9 mouse cellular contexts compared by ENCODE assay signal in the genomic region with DNA sequence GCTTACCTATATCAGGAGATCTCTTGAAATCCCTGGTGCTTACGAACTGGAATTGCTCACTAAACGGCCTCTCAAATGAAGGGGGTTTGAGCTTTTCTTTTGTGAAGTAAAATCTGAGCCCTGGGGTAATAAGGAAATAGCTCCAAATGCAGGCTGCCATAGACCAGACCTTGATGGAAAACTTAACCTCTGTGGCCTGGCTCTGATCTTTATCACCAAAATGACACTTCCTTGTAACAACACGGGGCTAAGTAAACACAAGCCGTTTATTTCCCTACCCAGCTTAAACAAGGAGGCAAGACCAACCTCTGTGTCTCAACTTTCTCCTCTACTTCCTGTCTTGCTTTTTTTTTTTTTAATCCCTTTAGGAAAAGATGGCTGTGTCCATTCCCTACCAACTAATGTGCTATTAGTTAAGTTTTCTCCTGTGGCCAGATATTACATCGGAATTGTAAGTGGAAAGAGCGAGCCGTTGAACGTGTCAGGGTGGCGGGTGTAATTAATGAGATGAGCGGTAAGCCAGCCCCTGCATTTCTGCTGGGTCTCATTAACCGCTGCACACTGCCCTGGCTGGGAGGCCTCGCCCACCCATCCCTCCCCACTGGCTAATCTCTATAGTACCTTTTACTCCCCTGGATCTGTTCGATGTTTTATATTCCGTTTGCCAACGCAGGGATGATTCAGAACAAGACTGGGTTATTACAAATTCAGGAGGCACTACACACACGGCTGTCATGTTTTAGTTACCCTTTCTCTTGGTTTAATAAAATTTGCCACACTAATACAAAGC. TPM values are rescaled to one million over a fixed set of nuclear protein-coding genes. Genes with fewer than 3 reads are reported as not detected.
A peak's percentile ranks its signal among the peaks of the same experiment; 100 is the strongest.
DNase-seq lines count a peak whose midpoint lies in the region; ATAC-seq lines count a peak whose summit lies in the region.
"Had no signal": no experiment of that assay in that cellular context is flagged by ENCODE, and none has a peak within 500 bp of the region (broad histone marks: within the 10 kb centered on the region; RNA-seq: fewer than 3 reads in every experiment).

No protein-coding gene starts in this region.

- H3K36me3 ChIP-seq in heart, embryonic 16.5 days (ENCODE audit: control insufficient read depth, insufficient read depth) = no peaks in the 10 kb centered on the region
- H3K36me3 ChIP-seq in embryonic facial prominence, embryonic 13.5 days = no peaks in the 10 kb centered on the region
- no peaks in the 10 kb centered on the region for H3K36me3 ChIP-seq in intestine, embryonic 16.5 days (ENCODE audit: control insufficient read depth, insufficient read depth, low read length)
- H3K36me3 ChIP-seq in neural tube, embryonic 13.5 days = no peaks in the 10 kb centered on the region
- H3K36me3 ChIP-seq: G1E had no signal

- peaks cover 2% of the 10 kb centered on the region for H3K9me3 ChIP-seq in heart, embryonic 16.5 days (replicated peaks; ENCODE audit: control insufficient read depth, low read length)
- no peaks in the 10 kb centered on the region; the same call in 1 of the 2 replicates for H3K9me3 ChIP-seq in embryonic facial prominence, embryonic 13.5 days
- no peaks in the 10 kb centered on the region for H3K9me3 ChIP-seq in intestine, embryonic 16.5 days (ENCODE audit: control insufficient read depth, low read length)
- no peaks in the 10 kb centered on the region for H3K9me3 ChIP-seq in neural tube, embryonic 13.5 days

- 14% methylated on average over 16 of the region's 16 CpGs for WGBS in heart, embryonic 16.5 days
- 3% methylated on average over 16 of the region's 16 CpGs for WGBS in embryonic facial prominence, embryonic 13.5 days
- 8% methylated on average over 16 of the region's 16 CpGs for WGBS in intestine, embryonic 16.5 days
- 5% methylated on average over 16 of the region's 16 CpGs for WGBS in neural tube, embryonic 13.5 days

- H3K9ac ChIP-seq in heart, embryonic 16.5 days (ENCODE audit: low read length) = no peak overlapping the region
- H3K9ac ChIP-seq in embryonic facial prominence, embryonic 13.5 days = peak overlapping the region; percentile 68
- H3K9ac ChIP-seq in intestine, embryonic 16.5 days (ENCODE audit: low read depth, low read length) = peak overlapping the region; percentile 66
- H3K9ac ChIP-seq in neural tube, embryonic 13.5 days = peak overlapping the region; percentile 75

- H3K4me3 ChIP-seq in heart, embryonic 16.5 days (ENCODE audit: low read length) = peak overlapping the region; percentile 49
- peak overlapping the region; percentile 53 for H3K4me3 ChIP-seq in embryonic facial prominence, embryonic 13.5 days
- peak overlapping the region; percentile 58 for H3K4me3 ChIP-seq in intestine, embryonic 16.5 days (ENCODE audit: low read length)
- peak overlapping the region; percentile 48 for H3K4me3 ChIP-seq in neural tube, embryonic 13.5 days

- H3K27me3 ChIP-seq in heart, embryonic 16.5 days (ENCODE audit: control insufficient read depth, insufficient read depth, low read length) = peaks cover 44% of the 10 kb centered on the region
- H3K27me3 ChIP-seq in embryonic facial prominence, embryonic 13.5 days = peaks cover 42% of the 10 kb centered on the region
- H3K27me3 ChIP-seq in intestine, embryonic 16.5 days (replicated peaks; ENCODE audit: control insufficient read depth, insufficient read depth, low read length) = 0 out of 2 replicates have a peak, but pooled peaks cover 2% of the 10 kb centered on the region
- peaks cover 36% of the 10 kb centered on the region for H3K27me3 ChIP-seq in neural tube, embryonic 13.5 days

- peak overlapping the region; percentile 75 for H3K4me2 ChIP-seq in heart, embryonic 16.5 days (ENCODE audit: low read depth, low read length)
- peak overlapping the region; percentile 99 for H3K4me2 ChIP-seq in embryonic facial prominence, embryonic 13.5 days
- H3K4me2 ChIP-seq in intestine, embryonic 16.5 days (ENCODE audit: low read depth, low read length) = peak overlapping the region; percentile 98
- H3K4me2 ChIP-seq in neural tube, embryonic 13.5 days = peak overlapping the region; percentile 97

- no peak overlapping the region for H3K27ac ChIP-seq in heart, embryonic 16.5 days (ENCODE audit: low read length)
- H3K27ac ChIP-seq in embryonic facial prominence, embryonic 13.5 days = no peak overlapping the region
- no peak overlapping the region for H3K27ac ChIP-seq in intestine, embryonic 16.5 days (ENCODE audit: low read length)
- peak overlapping the region; percentile 81 for H3K27ac ChIP-seq in neural tube, embryonic 13.5 days (replicated peaks)

- H3K4me1 ChIP-seq in heart, embryonic 16.5 days (ENCODE audit: control insufficient read depth, insufficient read depth, low read length) = peaks cover 4% of the 10 kb centered on the region; the same call in 1 of the 2 replicates
- H3K4me1 ChIP-seq in embryonic facial prominence, embryonic 13.5 days = peaks cover 24% of the 10 kb centered on the region
- H3K4me1 ChIP-seq in intestine, embryonic 16.5 days (ENCODE audit: control insufficient read depth, insufficient read depth, low read length) = peaks cover 18% of the 10 kb centered on the region
- peaks cover 39% of the 10 kb centered on the region for H3K4me1 ChIP-seq in neural tube, embryonic 13.5 days (replicated peaks)

- intact Hi-C loops in heart, postnatal 25 days (cut with DNase I) = no loop called here
- intact Hi-C loops in left cerebral cortex, postnatal 10 days (cut with DNase I) = no loop called here

- no peak for DNase-seq in heart, postnatal 25 days (ENCODE audit: low spot score)
- no peak for DNase-seq in layer of hippocampus, adult 18-20 months (ENCODE audit: low spot score in 2 of 2)
- DNase-seq in left cerebral cortex, postnatal 10 days (ENCODE audit: extremely low spot score in 1 of 2, low spot score in 2 of 2) = no peak
- no peak for DNase-seq in left cerebral cortex, adult 9 months (ENCODE audit: low spot score in 2 of 2)

- ATAC-seq in heart, embryonic 16.5 days (replicated peaks; ENCODE audit: extremely low read depth, insufficient read depth, low FRiP score) = no peak
- ATAC-seq in embryonic facial prominence, embryonic 13.5 days (ENCODE audit: insufficient number of reproducible peaks, insufficient read depth, low FRiP score, low TSS enrichment, low read depth) = no peak
- peak; percentile 50; the same call in 1 of the 2 replicates for ATAC-seq in intestine, embryonic 16.5 days
- no peak for ATAC-seq in neural tube, embryonic 13.5 days (ENCODE audit: low read depth)

RNA-seq across cellular contexts. Expression of a gene that starts 47.7 kb away (rescaled TPM):
- 0.19 and 0.24 TPM in 2 replicates for polyA plus RNA-seq in heart, embryonic 16.5 days (2015; fragmentation: Nextera tagmentation; extraction: Ambion mirVana)
- under 1 TPM; 0.03 to 0.08 TPM for total RNA-seq in heart, postnatal 25 days (2021)
- 1.9 and 2.5 TPM in 2 replicates for polyA plus RNA-seq in embryonic facial prominence, embryonic 13.5 days (2015; fragmentation: Nextera tagmentation; extraction: Ambion mirVana)
- polyA plus RNA-seq in intestine, embryonic 16.5 days (2015; fragmentation: Nextera tagmentation; extraction: Ambion mirVana) = 1.1 TPM in 2 replicates
- polyA plus RNA-seq in neural tube, embryonic 13.5 days (2015; fragmentation: Nextera tagmentation; extraction: Ambion mirVana) = 8.3 and 9.7 TPM in 2 replicates
- total RNA-seq in layer of hippocampus, adult 18-20 months (2021) = 10 to 100 TPM; 50.7 to 54.9 TPM
- total RNA-seq in left cerebral cortex, postnatal 10 days (2021) = 10 to 100 TPM; 13.4 to 14.5 TPM
- polyA plus RNA-seq: G1E had no signal
